Mouse (Mus musculus) liver, postnatal 0 days (tissue): ENCODE data around the gene Sec61g.

Experiments used
- CTCF ChIP-seq: sonication (generic); IDR thresholded peaks from 2 replicates; pipeline ENCODE4 v1.5.1; 2016; ENCODE audit warnings: antibody characterized with exemption, low read depth
- EP300 ChIP-seq: IDR thresholded peaks from 2 replicates; pipeline ENCODE4 v1.6.1; 2016; ENCODE audit warnings: antibody characterized with exemption, low read depth, mild to moderate bottlenecking

DNA sequence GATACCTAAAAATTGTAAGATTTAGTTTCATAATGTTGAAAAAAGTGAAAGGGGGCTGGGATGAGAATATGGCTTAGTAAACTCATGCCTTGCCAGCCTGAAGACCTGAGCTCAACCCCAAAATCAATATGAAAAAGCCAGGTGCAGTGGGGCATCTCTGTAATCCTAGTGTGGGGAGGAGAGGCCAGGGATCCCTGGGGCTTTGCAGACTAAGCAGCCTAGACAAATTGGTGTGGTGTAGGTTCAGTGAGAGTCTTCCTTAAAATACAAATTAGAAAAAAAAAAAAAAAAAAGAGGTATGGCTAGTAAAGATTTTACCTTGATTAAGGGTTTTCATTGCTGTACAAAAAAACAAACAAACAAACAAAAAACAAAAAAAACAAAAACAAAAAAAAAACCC is 20.6 kb upstream of the Sec61g start:
- TF ChIP-seq CTCF (no peak), EP300 (no peak)
